Mouse (Mus musculus) adrenal gland, adult (tissue): ENCODE measurements around the gene Cpa3.
A peak's percentile ranks its signal among the peaks of the same experiment; 100 is the strongest.

Source experiments
- DNase-seq, 2 experiments: peaks; one replicate each; pipeline ENCODE4 v3.0.0; 2022 to 2023; ENCODE audit warnings: low spot score in 1 of 2; ENCODE audit not compliant: inconsistent age in 2 of 2

Cpa3 gene

GRCm38 (mm10) chr3:20242050-20242449, at the start of gene Cpa3:
TSS of gene Cpa3 (minus strand) at chr3:20242181.
- DNase-seq = no peak

GRCm38 (mm10) chr3:20291370-20291769, 49.4 kb upstream of the Cpa3 start:
- DNase-seq = peak in 1 of 2 experiments; percentile 22

GRCm38 (mm10) chr3:20288761-20289160, 46.8 kb upstream of the Cpa3 start:
- no peak for DNase-seq

GRCm38 (mm10) chr3:20281796-20282195, 39.8 kb upstream of the Cpa3 start:
- DNase-seq = peak in 1 of 2 experiments; percentile 32

GRCm38 (mm10) chr3:20275633-20276032, 33.7 kb upstream of the Cpa3 start, which contains the start of gene Cpb1:
TSS of gene Cpb1 (minus strand) at chr3:20275733.
- DNase-seq = no peak

DNA sequence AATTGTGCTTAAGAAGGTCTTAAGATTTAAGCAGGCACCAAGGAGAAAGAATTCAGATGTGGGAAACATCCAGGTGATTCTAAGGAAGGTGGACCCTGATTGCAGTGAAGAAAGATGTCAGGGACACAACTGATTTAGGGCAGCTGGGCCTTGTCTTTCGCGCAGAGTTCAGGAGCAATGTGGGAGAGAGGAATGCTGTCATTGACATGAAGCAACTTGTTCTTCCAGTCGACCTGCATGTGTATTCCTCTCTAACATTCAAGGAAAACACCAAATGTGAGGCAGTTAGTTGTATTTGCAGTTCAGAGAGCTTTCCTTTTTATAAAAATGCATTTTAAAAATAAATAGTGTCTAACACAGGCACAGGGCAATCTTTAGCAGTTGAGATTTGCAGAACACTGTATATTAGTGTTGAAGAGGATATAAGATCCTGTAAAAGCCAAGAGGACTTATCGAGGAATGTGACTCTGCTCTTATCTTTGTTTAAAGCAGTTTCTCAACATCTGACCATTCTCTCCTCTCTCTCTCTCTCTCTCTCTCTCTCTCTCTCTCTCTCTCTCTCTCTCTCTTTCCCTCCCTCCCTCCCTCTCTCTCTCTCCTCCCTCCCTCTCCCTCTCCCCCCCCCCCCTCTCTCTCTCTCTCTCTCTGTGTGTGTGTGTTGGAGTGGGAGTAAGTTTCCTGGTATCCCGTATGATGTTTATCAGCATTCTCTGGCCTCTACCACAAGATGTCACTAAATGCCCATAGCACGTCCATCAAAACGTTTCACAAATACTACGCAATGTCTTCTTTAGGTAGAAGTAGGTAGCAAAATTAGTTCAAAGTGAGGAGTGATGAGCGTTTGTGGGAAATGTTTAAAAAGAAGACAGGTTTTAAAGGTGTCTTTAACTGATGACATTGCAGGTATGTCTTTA, 12.8 kb upstream of the Cpa3 start:
- peak in 1 of 2 experiments; percentile 66 for DNase-seq

DNA sequence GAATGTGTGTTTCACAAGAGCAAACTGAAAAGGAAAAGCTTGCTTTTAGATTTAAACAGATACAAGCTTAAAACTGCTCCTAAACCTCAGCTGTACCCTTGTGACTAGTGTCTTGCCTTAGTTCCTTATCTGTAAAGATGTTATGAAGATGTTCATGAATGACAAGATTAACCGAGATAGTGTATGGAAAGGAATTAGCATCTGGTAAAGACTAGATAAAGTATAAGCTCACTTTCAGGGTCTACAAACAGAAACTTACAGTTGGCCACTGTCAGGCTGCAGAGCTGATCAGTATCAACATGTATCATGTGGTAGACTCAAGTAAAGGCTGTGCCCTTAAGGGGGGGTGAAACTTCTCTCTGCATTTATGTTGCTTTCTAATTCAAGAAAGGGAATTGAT, 1.9 kb upstream of the Cpa3 start:
- no peak for DNase-seq

DNA sequence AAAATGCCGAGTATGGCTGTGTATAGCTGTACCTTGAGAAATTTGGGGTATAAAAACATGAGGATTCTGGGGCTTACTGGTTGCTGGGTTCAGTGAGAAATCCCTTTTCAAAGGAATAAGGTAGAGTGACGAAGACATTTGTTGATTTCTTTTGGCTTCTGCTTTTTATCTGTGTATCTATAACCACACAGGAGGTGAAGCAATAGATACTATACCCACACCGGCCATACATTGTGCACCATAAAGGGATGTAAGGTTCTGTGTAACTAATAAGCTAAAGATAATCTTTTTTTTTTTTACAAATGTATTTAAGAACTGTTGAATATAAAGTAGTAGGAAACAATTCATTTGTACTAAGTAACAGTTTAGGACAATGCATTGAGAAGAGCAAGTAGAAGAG, 2.2 kb downstream of the Cpa3 start:
- DNase-seq = no peak

GRCm38 (mm10) chr3:20236965-20237364, 5.0 kb downstream of the Cpa3 start:
- DNase-seq = no peak

GRCm38 (mm10) chr3:20229027-20229426, 13.0 kb downstream of the Cpa3 start:
- no peak for DNase-seq

GRCm38 (mm10) chr3:20225429-20225828, 16.6 kb downstream of the Cpa3 start:
- no peak for DNase-seq

DNA sequence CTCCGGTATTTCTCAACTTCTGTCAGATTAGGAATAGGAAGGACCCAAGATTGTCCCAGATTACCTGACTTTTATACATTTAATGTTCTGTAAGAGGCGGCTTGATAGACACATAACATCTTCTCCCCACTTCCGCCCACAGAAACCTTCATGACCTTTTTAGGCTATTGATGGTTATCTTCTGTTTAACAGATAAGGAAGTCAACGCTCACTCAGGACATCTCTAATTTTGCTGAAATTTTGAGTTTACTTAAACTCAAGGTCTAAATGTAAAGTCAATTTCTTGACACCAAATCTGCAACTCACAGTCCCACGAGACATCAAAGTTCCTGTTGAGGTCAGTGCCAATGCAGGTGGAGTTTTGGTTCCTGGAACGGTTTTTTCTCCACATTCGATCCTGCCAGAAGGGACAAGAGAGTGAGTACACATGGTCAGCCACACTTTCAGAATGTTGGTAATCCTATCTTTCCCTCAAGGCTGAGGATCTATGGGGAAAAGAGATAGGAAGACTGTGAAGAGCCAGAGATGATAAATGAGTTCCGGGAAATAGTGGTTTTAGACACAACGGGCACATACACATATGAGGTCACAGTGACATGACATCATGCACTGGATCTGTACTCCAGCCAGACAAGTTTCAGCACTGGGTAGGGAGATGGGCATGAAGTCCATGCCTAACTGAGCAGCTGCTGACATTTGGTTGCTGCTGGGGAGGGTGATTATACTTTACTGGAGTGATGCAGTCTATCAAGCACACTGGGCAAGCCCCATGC, 18.9 kb downstream of the Cpa3 start:
- DNase-seq = no peak

DNA sequence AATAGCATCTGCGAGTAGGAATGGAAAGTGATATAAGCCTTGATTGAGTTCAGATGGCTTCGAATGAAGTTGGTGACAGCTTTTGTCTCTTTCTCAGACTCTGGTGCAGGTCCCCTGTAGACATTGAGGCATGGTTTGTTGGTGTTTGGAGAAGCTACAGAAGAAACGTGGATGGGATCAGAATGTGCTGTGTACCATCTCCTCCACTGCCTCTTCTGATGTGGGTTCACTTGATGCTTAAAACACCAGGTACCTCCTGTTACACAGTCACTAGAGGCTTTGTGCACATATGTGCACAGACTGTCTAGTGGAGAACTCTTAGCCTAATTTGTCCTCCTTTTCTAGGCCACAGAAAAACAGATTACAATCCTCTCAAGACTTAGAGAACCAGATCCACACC, 19.8 kb downstream of the Cpa3 start:
- DNase-seq = no peak

GRCm38 (mm10) chr3:20198869-20199268, 43.1 kb downstream of the Cpa3 start:
- DNase-seq = peak; percentile 32 to 81

DNA sequence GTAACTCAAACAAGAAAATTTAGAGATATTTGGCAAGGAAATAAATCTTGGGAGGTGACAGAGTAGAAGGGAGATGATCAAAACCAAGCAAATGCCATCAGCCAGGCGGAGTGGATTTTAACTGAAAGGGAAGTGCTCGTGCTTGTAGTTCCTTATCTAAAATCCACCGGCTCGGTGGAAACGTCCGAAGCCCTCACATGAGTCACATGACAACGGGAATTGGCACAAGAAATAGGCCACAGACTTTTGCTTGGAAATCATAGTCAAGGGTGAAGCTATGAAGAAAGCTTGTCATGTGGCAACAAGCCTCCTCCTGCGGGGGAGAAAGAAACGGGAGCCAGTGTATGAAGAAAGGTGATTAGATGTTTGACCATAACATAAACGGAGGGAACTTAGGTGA, 44.1 kb downstream of the Cpa3 start:
- peak; percentile 28 to 83 for DNase-seq

GRCm38 (mm10) chr3:20188976-20189675, 52.9 kb downstream of the Cpa3 start:
- DNase-seq = no peak

- no peak for DNase-seq
Measured at GRCm38 (mm10) chr3:20172394-20172793, 69.6 kb downstream of the Cpa3 start.

DNA sequence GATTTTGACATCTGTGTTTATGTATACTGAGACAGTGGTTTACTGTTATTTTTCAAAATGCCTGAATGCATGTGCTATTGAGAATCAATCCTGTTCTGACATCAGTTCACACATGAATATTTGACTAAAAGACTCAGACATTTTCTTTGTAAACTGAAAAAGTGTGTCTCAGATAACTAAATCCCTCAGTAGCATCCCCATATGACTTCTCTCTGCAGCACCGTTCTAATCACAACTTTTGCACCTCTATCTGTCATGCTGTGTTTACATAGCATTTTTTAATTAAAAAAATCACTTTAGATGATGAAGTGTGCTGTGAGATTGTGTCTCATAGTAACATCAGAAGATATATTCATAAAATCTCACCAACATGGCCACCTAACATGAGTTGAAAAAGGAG, 74.5 kb downstream of the Cpa3 start:
- no peak for DNase-seq
